Mouse (Mus musculus) liver, embryonic 16.5 days (tissue): ENCODE measurements around the gene Bckdhb. TPM values are rescaled to one million over a fixed set of nuclear protein-coding genes. Genes with fewer than 3 reads are reported as not detected.

Experiments used
- polyA plus RNA-seq: library from polyadenylated mRNA; unstranded; fragments of >200 nt; fragmentation: Nextera tagmentation; extraction: Ambion mirVana; gene quantifications from 2 replicates; pipeline ENCODE4 v1.2.1, GENCODE M21; 2015

The Bckdhb gene
- polyA plus RNA-seq, 1 experiment from 2014 or later, result 43.3 TPM

Other genes starting within 250 kb of the Bckdhb start
- 0.04 and 0.25 TPM in 2 replicates for gene Elovl4, start 118.9 kb upstream of the Bckdhb start, polyA plus RNA-seq
- 16.5 and 17.9 TPM in 2 replicates for gene Ttk, start 90.5 kb upstream of the Bckdhb start, polyA plus RNA-seq